Mouse (Mus musculus): ENCODE measurements around the gene Prrt4.

DNA sequence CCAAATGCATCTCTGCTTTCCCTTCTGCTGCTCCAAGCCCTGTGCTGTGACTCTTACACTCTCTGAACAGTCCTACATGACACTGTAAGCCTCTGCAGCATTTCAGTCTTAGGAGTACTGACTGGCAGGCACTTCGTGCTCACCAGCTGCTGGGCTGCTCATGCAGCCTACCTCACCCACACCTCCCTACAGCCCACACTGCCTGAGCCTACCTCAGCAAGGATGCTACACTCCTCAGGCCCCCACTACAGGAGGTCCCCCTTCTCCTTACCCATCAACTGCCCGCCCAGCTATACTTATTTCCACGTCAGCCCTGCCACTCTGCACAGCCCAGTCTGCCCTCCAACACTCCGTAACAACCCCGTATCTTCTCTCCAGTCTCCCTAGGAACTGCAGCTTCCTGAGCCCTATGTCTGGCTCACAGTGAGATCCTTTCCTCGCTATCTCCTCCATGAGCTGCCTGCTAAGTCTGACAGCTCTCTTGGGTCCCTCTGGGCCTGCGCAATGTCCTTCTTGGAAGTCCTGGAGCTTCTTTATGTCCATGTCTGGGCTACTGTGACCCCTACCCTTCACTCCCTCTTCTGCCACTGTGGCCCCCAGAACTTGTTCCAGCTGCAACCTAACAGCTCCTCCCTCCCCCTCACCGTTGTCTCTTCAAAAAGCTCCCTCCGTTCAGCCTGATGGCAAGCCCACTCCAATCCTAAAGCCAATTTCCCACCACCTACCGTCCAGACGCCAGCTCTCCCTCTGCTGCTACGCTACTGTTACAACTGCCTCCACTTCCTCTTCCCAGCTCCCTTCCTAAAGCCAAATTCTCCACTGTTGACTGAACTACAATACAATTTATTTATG is 33.7 kb downstream of the Prrt4 start:
- TF ChIP-seq CTCF (IDR thresholded peaks at IDR 0.05; ENCODE audit: control insufficient read depth, insufficient read depth, low read length): no peak
- TF ChIP-seq POLR2A (IDR thresholded peaks at IDR 0.05; ENCODE audit: borderline replicate concordance, control insufficient read depth, low read depth, low read length): no peak

Data from bone marrow, adult 2 months (tissue).